Mouse (Mus musculus) kidney, adult 2 months (tissue): ENCODE results near the gene Arl4c.

Experiments used
- CTCF ChIP-seq: fragments of 200-500 bp; conservative IDR thresholded peaks from 2 replicates; pipeline ENCODE4 v1.5.1; 2011; ENCODE audit warnings: low read depth, mild to moderate bottlenecking, control low read depth, low read length, moderate library complexity, mixed read lengths; ENCODE audit not compliant: insufficient read depth, insufficient read length
- POLR2A ChIP-seq: fragments of 200-500 bp; IDR thresholded peaks from one replicate; pipeline ENCODE4 v1.6.1; 2011; ENCODE audit warnings: low read depth, low read length, control low read depth

GRCm38 (mm10) chr1:88694353-88694752 lies 7.7 kb downstream of the Arl4c start:
- TF ChIP-seq CTCF: no peak
- TF ChIP-seq POLR2A: no peak
